Mouse (Mus musculus) T-helper 2 cell (primary cell): ENCODE data around the gene Oasl1.

Source experiments
- in situ Hi-C: fragments of 300-600 bp; cut with MboI, MseI; formaldehyde crosslinking; loops from one replicate; pipeline ENCODE4 v1.15.1; 2025; ENCODE audit warnings: high pct_unique_total_duplicates

The Oasl1 gene

DNA sequence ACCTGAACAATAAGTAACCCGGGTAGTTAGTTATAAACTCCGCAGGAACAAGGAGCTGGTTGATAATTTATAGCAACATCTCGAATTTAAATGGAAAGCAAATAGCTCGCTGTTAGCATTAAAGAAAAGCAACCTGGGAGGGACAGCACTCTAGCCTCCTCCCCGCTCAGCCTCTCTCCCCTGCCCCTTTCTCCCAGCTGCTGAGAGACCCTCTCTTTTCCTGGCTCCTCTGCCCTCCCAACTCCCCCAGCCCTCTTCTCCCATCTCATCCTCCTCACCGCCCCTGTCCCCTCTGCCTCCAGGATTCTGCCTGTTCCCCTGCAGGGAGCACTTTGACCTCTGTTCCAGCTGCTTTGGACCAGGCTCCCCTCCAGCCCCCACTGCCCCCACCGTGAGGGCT lies 45.6 kb downstream of the Oasl1 start:
- in situ Hi-C loops, result no loop called here

DNA sequence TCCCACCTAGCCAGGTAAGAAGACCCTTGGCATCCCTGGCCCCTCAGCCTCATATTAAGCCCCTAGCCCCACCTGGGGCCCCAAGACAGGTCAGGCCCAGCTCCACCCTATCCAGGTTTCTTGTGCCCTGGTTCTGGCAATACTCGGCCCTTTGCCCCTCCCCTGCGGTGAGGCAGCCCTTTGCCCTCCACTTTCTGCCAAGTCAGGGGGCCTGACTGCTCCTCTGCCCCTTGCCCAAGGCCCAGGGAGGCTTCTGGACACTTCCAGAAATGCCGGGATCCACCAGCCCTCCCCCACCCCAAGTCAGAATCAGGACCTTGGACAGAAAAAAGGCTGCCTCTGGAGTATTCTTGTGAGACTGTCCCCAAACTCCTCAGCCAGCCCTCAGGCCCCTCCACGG lies 46.0 kb downstream of the Oasl1 start:
- in situ Hi-C loops, result no loop called here

DNA sequence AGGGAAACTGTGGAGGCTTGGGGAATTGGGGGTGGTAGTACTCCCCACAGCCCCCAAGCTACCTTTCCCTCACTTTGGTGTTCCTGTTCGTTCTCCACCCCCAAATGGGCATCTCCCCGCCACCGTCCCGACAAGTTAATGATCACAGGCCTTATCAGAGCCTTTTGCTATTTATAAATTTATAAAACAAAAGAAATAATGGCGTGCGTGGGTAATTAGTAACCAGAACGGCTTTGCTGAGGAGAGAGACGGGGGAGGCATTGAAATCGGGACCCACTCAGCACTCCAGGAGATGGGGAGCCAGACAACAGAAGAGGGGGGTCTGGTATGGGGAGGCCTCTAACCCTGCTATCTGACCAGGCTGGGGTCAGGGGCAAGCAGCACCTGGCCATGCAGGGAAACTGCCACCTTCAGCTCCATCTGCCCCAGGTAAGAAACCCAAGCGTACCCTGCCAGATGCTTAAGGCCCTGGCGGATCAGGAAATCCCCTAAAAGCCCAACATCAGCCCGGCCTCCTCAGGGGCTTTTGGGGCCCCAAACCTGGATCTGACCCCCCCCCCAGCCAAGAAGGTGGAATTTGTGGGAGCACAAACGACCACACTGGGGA lies 46.7 kb downstream of the Oasl1 start:
- in situ Hi-C loops, result no loop called here

DNA sequence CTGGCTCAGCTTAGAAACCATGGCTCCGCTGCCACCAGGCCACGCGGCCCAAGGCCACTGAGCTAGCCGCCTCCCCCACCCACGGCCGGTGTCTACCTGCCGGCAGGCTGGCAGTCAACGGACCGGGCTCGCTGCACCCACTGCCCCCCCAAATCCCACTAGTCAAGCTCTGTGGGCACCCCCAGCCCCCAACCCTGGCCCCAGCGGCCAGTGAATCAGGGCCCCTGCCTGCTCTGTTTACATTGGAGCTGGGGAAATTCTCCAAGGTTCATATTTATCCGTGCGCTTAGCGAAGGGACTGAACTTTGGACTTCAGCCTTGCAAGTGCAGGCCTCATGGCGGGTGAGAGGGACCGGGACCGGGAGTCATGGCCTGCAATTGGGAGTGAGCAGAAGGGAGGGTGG lies 47.8 kb downstream of the Oasl1 start, which contains the start of gene Hnf1a:
Hnf1a (minus strand) TSS at position 271 of the 404 bp plus-strand sequence.
- in situ Hi-C loops, result no loop called here

DNA sequence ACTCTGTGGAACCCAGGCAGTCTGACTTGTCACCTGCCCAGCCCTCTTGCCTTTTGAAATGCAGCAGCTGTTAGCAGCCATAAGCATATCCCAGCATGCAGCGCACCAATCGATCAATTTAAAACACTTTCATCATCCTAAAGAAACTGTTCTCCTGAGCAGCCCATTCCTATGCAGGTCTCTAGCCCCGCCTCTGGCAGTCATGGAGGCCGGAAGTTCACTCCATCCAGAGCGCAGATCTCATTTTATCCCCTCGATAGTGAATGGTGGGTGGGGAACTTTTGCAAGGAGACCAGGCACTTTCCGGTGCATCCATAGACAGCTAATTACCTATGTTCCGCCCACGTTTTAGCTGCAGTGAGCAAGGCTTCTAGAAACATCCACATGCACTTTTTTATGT lies 49.2 kb downstream of the Oasl1 start:
- in situ Hi-C loops, result no loop called here

DNA sequence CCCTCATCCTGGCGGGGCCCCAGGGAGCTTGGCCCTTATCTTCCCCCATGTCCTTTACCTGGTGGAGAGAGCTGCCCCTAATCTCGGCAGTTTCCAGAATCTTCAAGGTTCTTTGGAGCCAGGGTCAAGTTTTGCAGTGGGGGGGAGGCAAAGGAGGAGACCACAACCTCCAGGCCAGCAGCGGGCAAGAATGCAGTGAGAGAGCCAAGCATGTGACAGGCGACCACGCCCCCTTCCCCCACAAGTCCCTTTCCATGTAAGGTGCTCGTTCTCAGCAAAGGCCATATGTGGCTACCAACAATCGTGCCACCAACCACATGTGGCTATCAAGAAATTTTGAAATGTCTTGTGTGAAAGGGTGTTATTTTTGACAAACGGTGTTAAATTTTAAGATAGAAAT lies 50.1 kb downstream of the Oasl1 start:
- in situ Hi-C loops, result no loop called here

DNA sequence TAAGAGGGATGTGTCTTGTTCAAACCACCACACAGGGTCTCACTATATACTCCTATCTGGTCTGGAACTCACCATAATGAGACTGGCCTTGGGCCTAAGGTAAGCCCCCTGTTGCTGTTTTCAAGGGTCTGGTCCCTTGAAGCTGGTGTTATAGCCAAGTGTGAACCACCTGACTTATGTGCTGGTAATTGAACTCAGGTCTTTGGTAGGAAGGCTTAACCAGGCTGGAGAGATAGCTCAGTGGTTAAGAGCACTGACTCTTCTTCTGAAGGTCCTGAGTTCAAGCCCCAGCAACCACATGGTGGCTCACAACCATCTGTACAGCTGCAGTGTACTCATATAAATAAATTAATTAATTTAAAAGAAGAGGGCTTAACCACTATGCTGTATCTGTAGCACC lies 53.9 kb downstream of the Oasl1 start:
- in situ Hi-C loops, result loop anchor here (5.0 kb wide), 2 partner anchors 95 to 260 kb away; partner anchors contain the start of gene Pop5

DNA sequence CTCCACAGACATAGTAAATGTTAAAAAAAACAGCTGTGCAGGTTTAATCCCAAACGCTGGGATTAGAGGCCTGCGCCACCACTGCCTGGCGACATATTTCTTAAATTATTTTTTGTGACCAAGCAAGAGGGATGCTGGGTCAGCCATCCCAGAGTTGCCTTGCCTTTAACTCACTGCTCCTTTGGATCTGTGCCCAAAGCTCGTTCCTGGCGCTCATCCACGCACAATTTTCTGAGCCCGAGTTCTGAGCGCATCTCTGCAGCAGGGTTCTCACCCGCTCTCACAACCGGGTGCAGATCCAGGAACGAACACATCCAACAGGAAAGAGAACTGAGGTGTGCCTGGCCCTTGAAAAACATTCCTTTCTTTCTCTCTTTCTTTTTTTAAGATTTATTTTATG lies 55.4 kb downstream of the Oasl1 start:
- in situ Hi-C loops, result loop anchor here (5.0 kb wide), 2 partner anchors 94 to 259 kb away; partner anchors contain the start of gene Pop5

DNA sequence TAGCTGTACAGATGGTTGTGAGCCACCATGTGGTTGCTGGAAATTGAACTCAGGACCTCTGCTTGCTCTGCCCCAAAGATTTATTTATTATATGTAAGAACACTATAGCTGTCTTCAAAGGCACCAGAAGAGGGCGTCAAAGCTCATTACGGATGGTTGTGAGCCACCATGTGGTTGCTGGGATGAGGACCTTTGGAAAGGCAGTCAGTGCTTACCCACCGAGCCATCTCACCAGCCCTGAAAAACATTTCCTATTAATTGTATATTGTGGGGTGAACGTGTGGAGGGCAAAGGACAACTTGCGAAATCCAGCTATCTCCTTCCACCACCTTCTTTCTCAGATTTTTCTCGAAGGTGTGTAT lies 55.8 kb downstream of the Oasl1 start:
- in situ Hi-C loops, result loop anchor here (5.0 kb wide), 2 partner anchors 93 to 258 kb away; partner anchors contain the start of gene Pop5

DNA sequence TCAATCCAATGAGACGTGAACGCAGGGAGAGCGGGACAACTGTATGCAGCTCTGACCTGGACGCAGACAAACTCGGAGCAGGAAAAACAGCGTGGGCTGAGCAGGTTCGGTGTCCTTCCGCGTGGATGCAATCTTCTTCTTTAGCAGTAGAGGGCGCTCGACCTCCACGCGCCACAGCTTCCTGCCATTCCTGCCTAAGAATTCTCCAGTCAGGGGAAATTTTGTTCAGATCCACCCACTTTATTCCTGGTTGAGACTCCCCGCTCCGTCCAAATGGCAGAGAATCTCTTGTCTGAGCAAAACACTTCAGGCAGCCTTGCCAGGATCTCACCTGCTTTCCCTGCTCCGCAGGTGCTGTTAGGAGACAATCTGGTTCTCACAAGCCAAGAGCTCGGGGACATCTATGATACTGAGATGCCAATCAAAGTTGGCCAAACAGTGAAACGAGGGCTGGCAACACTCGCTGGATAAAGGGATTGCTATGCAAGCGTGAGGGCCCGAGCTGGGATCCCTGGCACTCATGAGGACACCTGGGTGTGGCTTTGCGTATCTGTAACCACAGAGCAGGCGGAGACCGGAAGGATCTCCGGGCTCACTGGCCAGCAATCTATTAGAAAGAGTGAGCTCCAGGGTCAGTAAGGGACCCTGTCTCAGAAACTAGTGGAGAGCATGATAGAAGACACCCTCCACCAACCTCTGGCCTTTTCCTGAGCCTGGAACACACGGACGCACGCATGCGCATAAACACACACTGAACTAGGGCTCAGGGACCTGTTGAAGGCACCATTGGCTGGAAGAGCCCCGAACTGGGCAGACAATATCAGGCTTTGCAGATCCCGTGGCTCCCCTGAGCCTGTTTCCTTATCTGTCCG lies 56.4 kb downstream of the Oasl1 start:
- in situ Hi-C loops, result loop anchor here (5.0 to 10.0 kb wide), 3 partner anchors 93 to 258 kb away; partner anchors contain the start of gene Pop5

DNA sequence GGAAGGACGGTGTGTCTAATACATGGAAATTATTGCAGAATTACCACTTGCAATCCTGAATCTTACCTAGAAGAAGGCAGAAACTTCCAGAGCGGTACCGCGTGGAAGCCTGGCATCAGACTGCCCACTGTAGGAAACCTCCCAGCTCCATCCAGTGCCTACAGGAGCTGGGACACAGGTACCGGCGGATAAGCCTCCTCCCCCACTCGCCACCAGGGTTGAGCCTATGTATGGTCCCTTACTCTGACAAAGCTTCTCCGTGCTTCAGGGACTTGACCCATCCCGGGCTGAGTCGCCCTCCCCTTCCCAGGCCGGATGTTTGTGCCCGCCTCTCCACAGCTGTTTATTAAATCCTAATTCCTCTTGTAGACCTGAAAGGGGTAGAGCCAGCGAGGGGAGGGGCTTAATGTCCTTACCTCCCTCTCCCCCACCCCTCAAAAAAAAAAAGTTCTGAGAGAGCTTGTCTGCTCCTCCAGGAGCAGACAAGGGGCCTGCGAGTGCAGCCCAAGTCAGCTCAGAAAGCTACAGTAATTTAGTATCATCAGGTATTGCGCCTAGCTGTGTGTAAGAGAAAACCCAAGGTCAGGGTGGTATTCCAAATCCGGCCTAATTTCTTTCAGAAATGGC lies 57.2 kb downstream of the Oasl1 start:
- in situ Hi-C loops, result loop anchor here (10.0 kb wide), 1 partner anchor 125 kb away; no protein-coding TSS in a partner anchor

DNA sequence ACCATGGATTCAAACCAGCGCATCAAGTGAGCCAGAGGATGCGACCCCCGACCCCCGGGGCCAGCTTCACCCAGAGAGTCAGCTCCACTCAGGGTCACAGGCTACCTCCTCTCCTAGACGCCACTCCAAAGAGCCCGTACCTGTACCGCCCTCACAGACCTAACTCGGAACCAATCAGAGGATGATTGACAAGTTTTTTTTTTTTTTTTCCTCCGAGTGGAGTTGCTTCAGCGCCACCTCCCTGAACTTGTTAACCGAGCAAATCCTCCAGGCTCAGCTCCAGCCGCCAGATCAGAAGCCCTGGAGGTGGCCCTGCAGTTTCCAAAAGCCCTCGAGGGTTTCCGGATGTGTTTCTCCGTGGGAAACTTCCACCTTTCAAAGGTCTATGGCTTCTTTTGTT lies 59.0 kb downstream of the Oasl1 start:
- in situ Hi-C loops, result loop anchor here (10.0 kb wide), 1 partner anchor 123 kb away; no protein-coding TSS in a partner anchor

DNA sequence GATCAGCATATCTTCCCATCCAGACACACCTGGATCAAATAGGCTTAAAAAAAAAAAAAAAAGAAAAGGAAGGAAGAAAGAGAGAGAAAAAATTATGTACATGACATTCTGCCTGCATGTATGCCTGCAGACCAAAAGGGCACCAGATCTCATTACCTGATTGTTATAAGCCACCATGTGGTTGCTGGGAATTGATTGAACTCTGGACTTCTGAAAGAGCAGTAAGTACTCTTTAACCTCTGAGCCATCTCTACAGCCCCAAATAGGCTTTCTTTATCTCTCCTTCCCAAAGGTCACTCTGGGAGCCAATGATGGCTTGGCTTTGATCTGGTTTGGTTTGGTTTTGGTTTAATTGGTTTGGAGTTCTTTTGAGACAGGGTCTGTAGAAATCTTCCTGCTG lies 62.0 kb downstream of the Oasl1 start:
- in situ Hi-C loops, result loop anchor here (10.0 kb wide), 1 partner anchor 120 kb away; no protein-coding TSS in a partner anchor
